Mouse (Mus musculus): ENCODE measurements around the gene Dguok. TPM values are rescaled to one million over a fixed set of nuclear protein-coding genes. Genes with fewer than 3 reads are reported as not detected.

Dguok gene
- polyA plus RNA-seq, 1 experiment from 2014 or later = 64.5 TPM

DNA sequence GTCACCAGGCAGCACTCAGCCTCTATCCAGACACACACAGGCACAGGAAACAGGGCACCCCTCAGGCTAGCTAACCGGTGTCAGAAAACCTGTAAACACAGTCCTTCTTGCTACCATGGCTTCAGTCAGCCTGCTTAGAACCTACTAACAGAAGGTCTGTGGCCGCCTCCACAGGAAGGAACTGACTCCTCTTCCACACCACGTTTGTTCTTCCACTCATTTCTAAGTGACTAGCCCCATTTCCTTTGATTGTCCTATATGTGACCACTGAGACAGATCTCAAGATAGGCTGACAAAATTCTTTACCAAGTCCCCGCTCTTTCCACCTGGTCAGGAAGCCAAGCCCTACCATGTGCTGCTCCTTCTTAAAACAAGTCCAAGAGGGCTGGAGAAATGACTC, 57.9 kb downstream of the Dguok start:
- Histone ChIP-seq H3K9ac (no peak overlapping the region), H3K36me3 (peaks cover 31% of the 10 kb centered on the region), H3K4me3 (no peak overlapping the region), H3K4me1 (peaks cover 80% of the 10 kb centered on the region), H3K27ac (no peak overlapping the region), H3K27me3 (no peaks in the 10 kb centered on the region), H3K4me2 (replicated peaks) (no peak overlapping the region), H3K9me3 (replicated peaks) (no peaks in the 10 kb centered on the region)
- ATAC-seq (ENCODE audit: low FRiP score) = no peak
- WGBS = 89% methylated on average over 4 of the region's 4 CpGs

DNA sequence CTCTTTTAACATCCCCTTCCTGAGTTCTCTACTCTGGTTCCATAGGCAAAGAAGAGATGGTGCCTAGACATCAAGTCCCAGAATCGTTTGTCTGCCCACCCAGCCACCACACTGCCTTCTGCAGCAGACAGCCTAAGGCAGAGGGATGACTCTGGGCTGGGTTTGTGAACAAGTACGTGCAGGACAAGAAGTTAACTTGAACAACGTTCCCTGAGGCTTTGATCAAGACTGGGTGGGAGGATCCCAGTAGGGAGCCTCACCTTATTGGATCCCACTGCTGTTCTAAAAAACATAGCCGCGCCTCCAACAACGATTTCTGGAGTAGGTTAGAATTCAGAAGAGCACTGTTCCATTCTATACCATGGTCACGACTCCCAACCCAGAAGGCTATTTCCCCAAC, 59.7 kb downstream of the Dguok start:
- Histone ChIP-seq H3K27ac (no peak overlapping the region), H3K4me1 (peaks cover 82% of the 10 kb centered on the region), H3K36me3 (peaks cover 29% of the 10 kb centered on the region; the same call in 1 of the 2 replicates), H3K27me3 (no peaks in the 10 kb centered on the region), H3K4me2 (replicated peaks) (no peak overlapping the region), H3K4me3 (no peak overlapping the region), H3K9me3 (replicated peaks) (no peaks in the 10 kb centered on the region), H3K9ac (no peak overlapping the region)
- no peak for ATAC-seq (ENCODE audit: low FRiP score)
- WGBS = 80% methylated on average over 7 of the region's 7 CpGs

DNA sequence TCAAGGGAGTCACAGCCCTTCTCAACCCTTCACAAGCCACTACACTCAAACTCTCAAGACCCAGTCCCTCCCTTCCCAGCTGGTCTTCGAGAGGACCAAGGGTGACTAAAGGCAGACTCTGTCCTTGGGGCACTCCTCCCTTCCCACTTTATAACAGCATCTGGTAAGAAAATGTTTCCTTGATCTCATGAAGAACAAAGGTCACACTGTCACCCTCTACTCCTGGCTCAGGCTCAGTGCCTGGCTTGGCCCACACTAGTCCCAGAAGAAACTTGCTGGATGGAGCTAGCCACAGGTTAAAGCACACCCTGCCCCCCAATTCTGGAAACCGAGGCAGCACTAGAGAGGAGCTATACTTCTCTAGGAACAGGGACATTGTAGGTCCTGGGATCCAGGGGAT, 61.0 kb downstream of the Dguok start:
- 82% methylated on average over 2 of the region's 2 CpGs for WGBS
- Histone ChIP-seq H3K4me3 (no peak overlapping the region), H3K9ac (no peak overlapping the region), H3K27me3 (no peaks in the 10 kb centered on the region), H3K36me3 (peaks cover 29% of the 10 kb centered on the region; the same call in 1 of the 2 replicates), H3K27ac (no peak overlapping the region), H3K4me1 (peaks cover 74% of the 10 kb centered on the region), H3K4me2 (replicated peaks) (no peak overlapping the region), H3K9me3 (replicated peaks) (no peaks in the 10 kb centered on the region)
- no peak for ATAC-seq (ENCODE audit: low FRiP score)

DNA sequence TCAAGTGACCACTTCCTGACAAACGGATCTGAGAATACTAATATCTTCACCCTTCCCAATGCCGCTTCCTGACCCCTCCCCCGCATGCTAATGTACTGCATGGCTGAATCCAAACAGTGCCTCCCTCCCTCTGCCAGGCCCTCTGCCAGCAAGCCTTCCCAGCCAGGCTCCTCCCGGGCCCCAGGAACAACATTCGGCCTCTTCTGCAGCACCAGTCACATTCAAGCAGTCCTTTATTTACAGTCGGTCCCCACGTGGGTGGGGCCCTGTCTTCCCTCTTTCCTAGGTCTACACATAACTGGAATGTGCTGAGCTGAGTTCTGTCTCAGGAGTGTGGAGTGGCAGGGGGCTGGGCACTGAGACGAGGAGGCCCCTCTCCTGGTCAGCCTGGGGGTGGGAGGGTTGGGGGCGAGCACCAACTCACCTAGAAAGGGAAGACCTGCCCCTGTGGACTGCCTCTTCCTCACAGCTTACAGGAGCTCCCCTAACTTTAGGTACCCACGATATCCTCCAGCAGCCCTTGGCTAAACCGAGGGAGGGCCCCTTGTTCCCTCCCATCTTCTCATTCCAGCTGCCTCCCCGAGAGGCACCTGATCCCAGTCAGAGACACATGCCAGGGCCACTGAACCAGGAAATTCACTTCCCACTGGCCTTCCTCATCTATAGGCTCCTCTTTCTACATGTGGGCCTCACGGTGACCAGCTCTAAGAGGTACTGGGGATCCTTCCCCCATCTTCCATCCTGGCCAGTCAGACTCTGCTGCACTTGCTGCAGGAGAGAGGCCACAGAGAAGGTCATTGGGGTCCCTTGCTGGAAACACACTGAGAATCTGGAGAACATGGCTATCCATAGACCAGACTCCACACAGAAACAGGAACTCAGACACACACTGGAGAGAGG, 63.1 kb downstream of the Dguok start:
- peak overlapping the region; percentile 95 for H3K27ac ChIP-seq
- H3K36me3 ChIP-seq = 0 out of 2 replicates have a peak, but pooled peaks cover 20% of the 10 kb centered on the region
- H3K9ac ChIP-seq = peak overlapping the region; percentile 27; the same call in 1 of the 2 replicates
- H3K4me3 ChIP-seq = 0 out of 2 replicates have a peak overlapping the region, but pooled peaks have one; percentile 10
- WGBS = 10% methylated on average over 12 of the region's 13 CpGs
- no peaks in the 10 kb centered on the region for H3K9me3 ChIP-seq (replicated peaks)
- H3K4me2 ChIP-seq (replicated peaks) = peak overlapping the region; percentile 65
- H3K27me3 ChIP-seq = no peaks in the 10 kb centered on the region
- peaks cover 73% of the 10 kb centered on the region for H3K4me1 ChIP-seq
- ATAC-seq (ENCODE audit: low FRiP score) = peak; percentile 21; the same call in 1 of the 2 replicates

DNA sequence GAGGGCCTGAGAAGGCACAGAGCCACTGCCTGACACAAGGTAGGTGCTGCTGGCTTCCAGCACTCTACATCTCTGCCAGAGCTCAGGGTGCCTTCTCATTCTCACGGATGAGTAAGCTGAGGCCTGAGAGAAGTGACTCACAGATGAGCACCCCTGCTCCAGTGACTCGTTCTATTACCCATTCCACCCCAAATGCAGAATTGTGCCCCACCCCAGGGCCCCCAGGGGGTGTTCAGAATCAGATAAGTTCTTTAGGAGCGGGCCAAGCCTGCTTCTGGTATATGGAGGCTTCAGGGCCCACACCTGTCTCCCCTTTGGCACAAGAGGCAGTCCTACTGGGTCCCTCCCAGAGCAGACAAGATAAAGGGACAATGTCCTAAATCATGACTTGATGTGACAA, 64.1 kb downstream of the Dguok start:
- Histone ChIP-seq H3K9ac (peak overlapping the region; percentile 88; the same call in 1 of the 2 replicates), H3K27me3 (no peaks in the 10 kb centered on the region), H3K4me2 (replicated peaks) (peak overlapping the region; percentile 65), H3K9me3 (replicated peaks) (no peaks in the 10 kb centered on the region), H3K27ac (peak overlapping the region; percentile 95), H3K36me3 (peaks cover 20% of the 10 kb centered on the region; the same call in 1 of the 2 replicates), H3K4me1 (peaks cover 83% of the 10 kb centered on the region), H3K4me3 (peak overlapping the region; percentile 70; the same call in 1 of the 2 replicates)
- no peak for ATAC-seq (ENCODE audit: low FRiP score)
- WGBS = 43% methylated on average over 3 of the region's 3 CpGs

DNA sequence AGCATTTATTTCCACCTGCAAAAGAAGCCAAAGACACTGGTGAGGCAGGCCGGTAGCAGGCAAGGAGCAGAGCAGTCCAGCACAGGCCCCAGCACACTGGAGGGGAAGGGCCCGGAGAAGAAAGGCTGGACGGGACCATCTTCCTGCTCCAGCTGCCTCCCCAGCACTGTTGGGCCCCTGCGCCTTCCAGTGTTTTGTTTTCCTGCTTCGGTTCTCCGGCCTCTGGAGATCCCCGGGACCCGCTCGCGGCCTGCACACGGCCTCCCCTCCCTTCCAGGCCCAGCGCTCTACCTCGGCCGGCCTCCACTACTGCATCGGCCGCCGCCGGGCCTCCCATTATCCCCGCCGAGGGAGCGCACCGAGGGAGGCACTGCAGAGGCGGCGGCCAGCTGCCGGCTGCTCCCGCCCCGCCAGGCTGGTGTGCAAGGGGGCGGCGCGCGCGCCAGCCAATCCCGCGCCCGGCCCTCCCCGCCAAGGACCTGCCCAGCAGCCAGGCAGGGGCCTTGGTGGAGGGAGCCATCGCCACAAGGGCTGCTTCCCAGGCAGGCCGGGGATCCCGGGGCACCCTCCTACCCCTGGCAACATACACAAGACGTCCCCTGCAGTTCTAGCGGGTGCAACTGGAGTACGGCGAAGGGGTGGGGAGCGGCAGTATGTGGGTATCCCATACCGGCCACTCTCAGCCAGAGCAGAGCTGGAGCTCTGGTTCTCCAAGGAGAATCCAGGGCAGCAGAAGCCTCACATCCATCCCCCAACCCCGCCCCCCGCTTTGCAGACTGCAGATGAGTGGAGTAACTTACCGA, 65.3 kb downstream of the Dguok start:
- Histone ChIP-seq H3K4me1 (peaks cover 80% of the 10 kb centered on the region), H3K27me3 (no peaks in the 10 kb centered on the region), H3K4me2 (replicated peaks) (peak overlapping the region; percentile 65), H3K4me3 (peak overlapping the region; percentile 70), H3K9ac (peak overlapping the region; percentile 88), H3K27ac (peak overlapping the region; percentile 95), H3K9me3 (replicated peaks) (no peaks in the 10 kb centered on the region), H3K36me3 (peaks cover 13% of the 10 kb centered on the region; the same call in 1 of the 2 replicates)
- under 1% methylated on average over 45 of the region's 48 CpGs for WGBS
- peak; percentile 87 for ATAC-seq (ENCODE audit: low FRiP score)

DNA sequence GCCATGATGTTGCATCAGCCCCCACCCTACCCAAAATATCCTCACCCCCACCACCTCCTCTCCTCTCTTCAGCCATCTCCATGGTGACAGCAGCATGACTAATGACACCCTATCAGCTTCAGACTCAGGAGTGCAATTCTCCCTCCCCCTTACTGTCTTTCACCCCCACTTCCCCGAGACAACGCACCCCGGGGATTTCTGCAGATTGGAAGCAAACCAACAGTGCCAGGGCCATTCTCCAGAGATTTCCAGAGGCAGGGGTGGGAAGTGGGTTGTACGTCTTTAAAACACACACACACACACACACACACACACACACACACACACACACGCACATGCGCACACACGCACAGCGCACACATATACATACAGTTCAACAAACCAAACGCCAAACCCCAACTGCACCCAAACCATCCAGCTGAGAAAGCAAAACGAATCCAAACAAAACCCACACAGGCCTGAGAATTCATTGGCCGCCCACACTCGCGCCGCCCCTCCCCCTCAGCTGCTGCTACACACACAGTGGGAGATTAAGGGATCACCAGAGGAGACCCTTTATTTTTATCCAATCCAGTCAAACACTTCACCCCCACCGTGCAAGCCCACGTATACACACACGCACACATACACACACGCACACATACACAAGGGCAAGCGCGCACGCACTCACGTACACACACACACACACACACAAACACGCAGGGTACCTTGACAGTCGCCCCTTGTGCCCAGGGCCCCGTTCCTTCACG, 66.1 kb downstream of the Dguok start:
- Histone ChIP-seq H3K9me3 (replicated peaks) (no peaks in the 10 kb centered on the region), H3K4me1 (peaks cover 80% of the 10 kb centered on the region), H3K36me3 (peaks cover 13% of the 10 kb centered on the region; the same call in 1 of the 2 replicates), H3K27me3 (no peaks in the 10 kb centered on the region), H3K4me2 (replicated peaks) (peak overlapping the region; percentile 65), H3K4me3 (peak overlapping the region; percentile 70), H3K9ac (peak overlapping the region; percentile 88), H3K27ac (peak overlapping the region; percentile 95)
- WGBS = 1% methylated on average over 26 of the region's 26 CpGs
- peak; percentile 57 for ATAC-seq (ENCODE audit: low FRiP score)

DNA sequence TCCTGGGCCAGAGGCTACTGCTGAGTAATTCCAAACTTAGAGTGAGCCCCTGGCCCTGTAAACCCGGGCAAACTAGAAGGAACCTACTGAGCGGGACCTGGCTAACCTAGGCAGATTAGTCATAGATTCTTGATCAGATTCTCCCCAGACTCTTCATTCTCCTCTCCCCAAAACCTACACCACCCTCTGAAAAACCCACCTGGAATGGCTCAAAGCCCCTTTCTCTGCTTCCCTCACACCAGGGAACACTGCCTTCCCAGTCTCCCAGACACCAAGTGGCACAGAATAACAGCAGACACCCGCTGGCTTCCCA, 66.6 kb downstream of the Dguok start:
- Histone ChIP-seq H3K9ac (peak overlapping the region; percentile 88), H3K4me1 (peaks cover 80% of the 10 kb centered on the region), H3K36me3 (peaks cover 11% of the 10 kb centered on the region; the same call in 1 of the 2 replicates), H3K27me3 (no peaks in the 10 kb centered on the region), H3K9me3 (replicated peaks) (no peaks in the 10 kb centered on the region), H3K4me3 (peak overlapping the region; percentile 70), H3K4me2 (replicated peaks) (peak overlapping the region; percentile 65), H3K27ac (peak overlapping the region; percentile 95)
- 14% methylated on average over 3 of the region's 3 CpGs for WGBS
- ATAC-seq (ENCODE audit: low FRiP score) = no peak

DNA sequence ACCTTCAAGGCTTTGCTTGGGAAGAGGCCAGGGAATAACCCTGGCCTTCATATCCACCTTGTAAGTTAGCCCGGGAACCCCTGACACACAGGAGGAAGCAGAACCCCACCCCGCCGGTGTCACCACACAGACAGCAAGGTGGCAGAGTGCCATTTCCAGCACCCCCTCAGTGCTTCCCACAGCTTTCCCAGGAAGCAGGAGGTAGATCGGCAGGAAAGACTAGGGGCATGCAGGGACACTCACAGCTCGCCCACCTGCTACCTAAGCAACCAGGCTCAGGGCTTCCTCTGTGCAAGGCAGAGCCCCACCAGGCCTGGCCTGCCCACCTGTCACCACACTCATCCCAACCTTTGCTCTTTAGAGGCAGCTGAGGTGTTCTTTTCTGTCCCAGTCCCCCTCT, 67.0 kb downstream of the Dguok start:
- peak overlapping the region; percentile 88 for H3K9ac ChIP-seq

DNA sequence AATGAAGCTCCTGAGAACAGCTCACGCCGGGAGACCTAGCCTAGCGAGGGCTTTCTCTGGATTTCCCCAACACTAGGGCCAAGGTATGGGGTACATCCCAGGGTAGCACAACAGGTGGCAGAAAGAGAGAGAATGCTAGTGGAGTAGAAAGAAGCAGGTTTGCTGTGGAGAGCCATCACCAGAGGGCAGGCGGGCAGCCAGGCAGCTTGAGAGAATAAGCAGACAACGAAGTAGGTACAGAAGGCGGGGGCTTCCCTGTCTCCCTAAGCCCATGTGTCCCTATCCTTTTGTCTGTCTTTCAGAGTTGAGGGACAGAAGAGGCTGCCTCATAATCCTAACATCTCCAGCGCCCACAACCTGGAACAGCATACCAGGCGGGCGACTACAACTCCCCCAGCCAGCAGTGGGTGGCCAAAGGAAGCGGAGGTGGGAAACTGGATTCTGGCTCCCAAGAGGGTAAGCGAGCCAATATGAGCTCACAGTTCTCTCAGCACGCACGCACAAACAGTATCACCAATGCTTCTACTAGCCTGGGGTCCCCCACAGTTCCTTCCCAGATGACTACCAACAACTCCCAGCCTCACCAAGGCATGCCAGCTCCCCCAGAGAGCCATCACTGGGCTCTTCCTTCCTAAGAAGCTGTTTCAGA, 67.5 kb downstream of the Dguok start:
- Histone ChIP-seq H3K9ac (peak overlapping the region; percentile 88), H3K9me3 (replicated peaks) (no peaks in the 10 kb centered on the region), H3K4me3 (peak overlapping the region; percentile 70), H3K27me3 (no peaks in the 10 kb centered on the region), H3K4me2 (replicated peaks) (peak overlapping the region; percentile 65), H3K36me3 (peaks cover 12% of the 10 kb centered on the region; the same call in 1 of the 2 replicates), H3K27ac (0 out of 2 replicates have a peak overlapping the region, but pooled peaks have one; percentile 95), H3K4me1 (peaks cover 80% of the 10 kb centered on the region)
- WGBS = 82% methylated on average over 13 of the region's 13 CpGs
- ATAC-seq (ENCODE audit: low FRiP score) = no peak

More for the DNA sequence above, 67.0 kb downstream of the Dguok start:
- 72% methylated on average over 5 of the region's 5 CpGs for WGBS
- Histone ChIP-seq H3K27ac (peak overlapping the region; percentile 95; the same call in 1 of the 2 replicates), H3K4me2 (replicated peaks) (peak overlapping the region; percentile 65), H3K9me3 (replicated peaks) (no peaks in the 10 kb centered on the region), H3K4me3 (peak overlapping the region; percentile 70), H3K36me3 (peaks cover 10% of the 10 kb centered on the region; the same call in 1 of the 2 replicates), H3K27me3 (no peaks in the 10 kb centered on the region), H3K4me1 (peaks cover 80% of the 10 kb centered on the region)
- no peak for ATAC-seq (ENCODE audit: low FRiP score)

DNA sequence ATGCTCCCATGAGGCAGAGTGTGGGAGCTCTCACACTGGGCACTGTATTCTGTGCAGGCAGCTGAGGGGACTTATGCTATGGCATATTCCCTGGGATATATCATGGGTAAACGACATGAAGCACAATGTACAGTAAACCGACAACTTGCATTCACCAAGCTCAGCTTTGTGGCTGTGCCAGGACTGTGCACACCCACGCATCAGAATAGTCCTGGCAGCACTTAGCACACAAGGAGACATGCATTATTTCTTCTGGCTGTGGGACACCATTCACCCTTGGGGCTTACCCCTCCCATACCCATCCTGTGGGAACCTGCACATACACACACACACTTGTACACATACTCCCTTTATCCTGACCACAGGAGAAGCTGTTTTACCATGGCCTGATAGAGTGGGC, 68.2 kb downstream of the Dguok start:
- 82% methylated on average over 3 of the region's 3 CpGs for WGBS
- Histone ChIP-seq H3K9ac (0 out of 2 replicates have a peak overlapping the region, but pooled peaks have one; percentile 18), H3K36me3 (peaks cover 12% of the 10 kb centered on the region; the same call in 1 of the 2 replicates), H3K4me3 (no peak overlapping the region), H3K27me3 (no peaks in the 10 kb centered on the region), H3K9me3 (replicated peaks) (no peaks in the 10 kb centered on the region), H3K4me1 (peaks cover 77% of the 10 kb centered on the region), H3K27ac (no peak overlapping the region), H3K4me2 (replicated peaks) (peak overlapping the region; percentile 65)
- no peak for ATAC-seq (ENCODE audit: low FRiP score)

Data from hindbrain, embryonic 12.5 days (tissue).